Mouse (Mus musculus): ENCODE measurements around the gene Zdhhc5.

Zdhhc5 gene

DNA sequence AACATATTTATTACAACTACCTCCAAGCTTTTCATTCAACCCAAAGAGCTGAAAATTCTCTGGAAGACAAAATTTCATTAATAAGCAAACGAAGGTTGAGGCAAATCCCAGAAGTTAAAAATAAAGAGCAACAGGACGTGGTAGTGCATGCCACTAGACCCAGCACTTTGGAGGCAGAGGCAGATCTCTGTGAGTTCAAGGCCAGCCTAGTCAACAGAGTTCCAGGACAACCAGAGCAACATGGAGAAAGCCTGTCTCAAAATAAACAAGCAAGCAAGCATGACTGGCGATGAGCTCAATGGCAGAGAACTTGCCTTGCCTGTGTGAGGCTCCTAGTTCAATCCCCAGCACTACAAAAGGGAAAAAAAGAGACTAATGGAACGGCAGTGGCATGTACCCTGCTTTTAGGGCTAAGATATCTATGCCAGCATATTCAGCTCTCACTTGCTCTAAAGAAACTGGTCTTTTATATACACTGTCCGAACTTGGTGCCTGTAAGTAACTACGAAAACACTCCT is 67.9 kb downstream of the Zdhhc5 start:
- no peak for DNase-seq (ENCODE audit: low read depth, low spot score)

DNA sequence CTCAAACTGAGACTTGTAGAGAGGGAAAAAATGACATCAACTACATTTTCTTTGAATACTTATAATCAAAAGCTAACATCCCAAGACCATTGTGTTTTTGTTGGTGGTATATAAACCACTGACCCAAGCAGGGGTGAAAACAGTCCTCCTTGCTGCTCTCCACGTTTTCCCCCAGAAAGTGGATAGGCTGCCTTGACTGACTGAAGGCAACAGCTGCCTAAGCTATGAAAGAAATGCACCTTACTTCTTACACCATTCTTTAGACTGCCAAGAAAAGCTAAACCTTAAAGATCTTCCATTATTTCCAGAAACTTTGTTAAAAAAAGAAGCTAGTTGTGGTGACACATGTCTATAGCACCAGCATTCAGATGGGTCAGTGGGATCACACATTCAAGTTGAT is 68.8 kb downstream of the Zdhhc5 start:
- no peak for DNase-seq (ENCODE audit: low read depth, low spot score)

DNA sequence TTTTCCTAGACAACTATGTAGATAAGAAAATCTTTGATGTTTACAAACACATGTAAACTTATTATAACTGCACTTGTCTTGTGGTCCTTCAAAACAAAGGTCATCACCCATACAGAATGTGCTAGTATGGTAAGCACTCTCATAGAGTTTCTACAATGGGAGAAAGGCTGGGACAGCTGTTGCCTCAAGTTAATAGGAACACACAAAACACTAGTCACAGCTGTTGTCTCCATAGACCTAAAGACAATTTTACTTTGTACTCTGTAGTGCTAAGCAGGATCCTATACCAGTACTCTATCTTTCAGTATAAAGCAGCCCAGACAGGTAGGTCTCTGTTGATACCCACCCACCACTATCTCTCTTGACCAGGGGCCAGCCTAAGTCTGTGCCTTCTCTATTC is 74.1 kb downstream of the Zdhhc5 start:
- DNase-seq (ENCODE audit: low read depth, low spot score), result no peak

DNA sequence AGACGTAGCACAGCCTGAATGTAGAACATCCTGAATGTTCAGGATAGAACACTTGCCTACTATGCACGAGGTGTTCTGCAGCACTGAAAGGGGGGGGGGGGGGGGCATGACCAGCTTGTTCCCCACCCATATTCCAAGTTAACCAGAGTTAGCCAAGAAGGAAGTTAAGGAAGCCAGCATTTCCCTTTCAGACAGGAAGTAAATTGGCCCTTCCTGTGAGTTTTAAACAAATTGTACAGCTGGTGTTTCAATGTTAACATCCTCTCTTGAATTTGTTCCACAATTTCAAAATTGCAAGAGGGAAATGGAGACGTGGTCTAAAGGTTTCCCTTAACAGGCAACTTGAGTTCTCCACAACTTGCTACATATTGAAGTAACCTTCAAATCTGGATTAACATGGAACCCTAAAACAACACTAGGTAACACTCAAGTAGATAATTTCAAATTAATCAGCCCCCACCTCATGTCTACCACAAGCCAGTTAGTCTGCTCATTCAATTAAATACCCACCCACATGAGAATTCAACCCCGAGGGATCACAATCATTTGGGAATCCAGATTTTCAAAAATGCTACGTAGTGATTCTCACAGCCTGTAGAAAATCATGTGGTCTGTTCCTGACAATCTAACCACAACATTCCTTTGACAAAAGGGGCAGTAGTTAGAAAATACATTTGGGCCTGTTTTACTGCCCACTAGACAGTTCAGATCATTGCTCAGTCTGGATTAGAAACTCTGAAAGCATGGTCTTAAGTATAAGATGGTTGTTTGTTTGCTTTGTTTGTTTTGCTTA is 76.4 kb downstream of the Zdhhc5 start:
- DNase-seq (ENCODE audit: low read depth, low spot score), result no peak

Measured in A20 (cell line).